Mouse (Mus musculus) erythroblast, adult 5-6 weeks (primary cell): ENCODE results near the gene Ost4. TPM values are rescaled to one million over a fixed set of nuclear protein-coding genes. Genes with fewer than 3 reads are reported as not detected.

ENCODE experiments used
- ATAC-seq: replicated peaks from 2 replicates; pipeline ENCODE4 v1.8.0; 2016; ENCODE audit warnings: moderate number of reproducible peaks, mild to moderate bottlenecking, moderate TSS enrichment, inconsistent platforms; ENCODE audit not compliant: poor library complexity, low FRiP score, severe bottlenecking
- total RNA-seq, 2 experiments: library from RNA; stranded (forward) in 1 of 2; stranded (reverse) in 1 of 2; fragments of 150-400 nt in 1 of 2; fragments of 200-764, 138-1000 nt in 1 of 2; gene quantifications; 2 replicates each; pipeline versions ENCODE4 v1.2.3 to v1.2.4; 2015 to 2017; ENCODE audit warnings: low replicate concordance in 2 of 2

Gene Ost4
- total RNA-seq, 2 experiments from 2014 or later: 140 to 167 TPM

GRCm38 (mm10) chr5:30926073-30926472 lies 18.5 kb upstream of the Ost4 start:
- no peak for ATAC-seq

GRCm38 (mm10) chr5:30925217-30925616 lies 17.6 kb upstream of the Ost4 start:
- ATAC-seq: no peak

- no peak for ATAC-seq
Measured at GRCm38 (mm10) chr5:30924614-30925013, 17.0 kb upstream of the Ost4 start.

- no peak for ATAC-seq
Measured at GRCm38 (mm10) chr5:30923119-30923518, 15.5 kb upstream of the Ost4 start.

GRCm38 (mm10) chr5:30922581-30923041 lies 15.0 kb upstream of the Ost4 start:
- ATAC-seq: no peak

- ATAC-seq: peak; percentile 87
Measured at GRCm38 (mm10) chr5:30921256-30922033, 13.9 kb upstream of the Ost4 start, which contains the start of gene Khk. Khk (plus strand) TSS chr5:30921431.

GRCm38 (mm10) chr5:30920621-30921020 lies 13.0 kb upstream of the Ost4 start:
- ATAC-seq: no peak

- no peak for ATAC-seq
Measured at GRCm38 (mm10) chr5:30919831-30920614, 12.4 kb upstream of the Ost4 start.

GRCm38 (mm10) chr5:30918691-30919090 lies 11.1 kb upstream of the Ost4 start:
- no peak for ATAC-seq

- ATAC-seq: no peak
Measured at GRCm38 (mm10) chr5:30917891-30918670, 10.5 kb upstream of the Ost4 start.

- no peak for ATAC-seq
Measured at GRCm38 (mm10) chr5:30917348-30917747, 9.8 kb upstream of the Ost4 start.

GRCm38 (mm10) chr5:30916841-30917240 lies 9.3 kb upstream of the Ost4 start:
- no peak for ATAC-seq

- ATAC-seq: 0 out of 2 replicates have a peak, but pooled peaks have one; percentile 44
Measured at GRCm38 (mm10) chr5:30915974-30916433, 8.4 kb upstream of the Ost4 start.

GRCm38 (mm10) chr5:30915456-30915855 lies 7.9 kb upstream of the Ost4 start:
- no peak for ATAC-seq

- ATAC-seq: no peak
Measured at GRCm38 (mm10) chr5:30914849-30915248, 7.3 kb upstream of the Ost4 start.

- ATAC-seq: no peak
Measured at GRCm38 (mm10) chr5:30914101-30914635, 6.6 kb upstream of the Ost4 start.

GRCm38 (mm10) chr5:30913060-30913841 lies 5.7 kb upstream of the Ost4 start, which contains the start of gene Emilin1:
Emilin1 (plus strand) TSS chr5:30913402.
- no peak for ATAC-seq

- ATAC-seq: no peak
Measured at GRCm38 (mm10) chr5:30912156-30912555, 4.6 kb upstream of the Ost4 start.

- no peak for ATAC-seq
Measured at GRCm38 (mm10) chr5:30910481-30910880, 2.9 kb upstream of the Ost4 start.
